Mouse (Mus musculus) heart, embryonic 13.5 days (tissue): ENCODE data around the gene Cacnb4. TPM values are rescaled to one million over a fixed set of nuclear protein-coding genes. Genes with fewer than 3 reads are reported as not detected.

Experiments used
- ATAC-seq: fragments of 200-750 bp; cut with Nextera tagmentation; 2 replicates; pipeline ENCODE4 v1.8.0; 2017; ENCODE audit warnings: moderate TSS enrichment; ENCODE audit not compliant: insufficient number of reproducible peaks, low FRiP score, low TSS enrichment; ENCODE audit errors: extremely low read depth
- H3K27ac ChIP-seq: fragments of 300-500 bp; sonication (generic); replicated peaks from 2 replicates; pipeline ENCODE4 v1.5.1; 2015; ENCODE audit warnings: moderate library complexity, mild to moderate bottlenecking, inconsistent platforms
- H3K27me3 ChIP-seq: fragments of 300-500 bp; sonication (generic); replicated peaks from 2 replicates; pipeline ENCODE4 v1.6.1; 2015; ENCODE audit warnings: mild to moderate bottlenecking, inconsistent platforms
- H3K36me3 ChIP-seq: fragments of 300-500 bp; sonication (generic); 2 replicates; pipeline ENCODE4 v1.6.1; 2015; ENCODE audit warnings: mild to moderate bottlenecking, inconsistent platforms
- H3K4me1 ChIP-seq: fragments of 300-500 bp; sonication (generic); 2 replicates; pipeline ENCODE4 v1.6.1; 2015; ENCODE audit warnings: inconsistent platforms
- H3K4me2 ChIP-seq: fragments of 300-500 bp; sonication (generic); 2 replicates; pipeline ENCODE4 v1.6.1; 2015; ENCODE audit warnings: inconsistent platforms, mild to moderate bottlenecking, moderate library complexity
- H3K4me3 ChIP-seq: fragments of 300-500 bp; sonication (generic); 2 replicates; pipeline ENCODE4 v1.5.1; 2015; ENCODE audit warnings: moderate library complexity, mild to moderate bottlenecking, inconsistent platforms
- H3K9ac ChIP-seq: fragments of 300-500 bp; sonication (generic); 2 replicates; pipeline ENCODE4 v1.6.1; 2015; ENCODE audit warnings: inconsistent platforms, mild to moderate bottlenecking, moderate library complexity
- H3K9me3 ChIP-seq: fragments of 300-500 bp; sonication (generic); 2 replicates; pipeline ENCODE4 v1.6.1; 2016; ENCODE audit warnings: inconsistent platforms
- WGBS: fragments of 180-500 bp; shearing (Covaris S2); methylation state at CpG from one replicate; pipeline ENCODE4 v1.1.7; 2015; ENCODE audit warnings: mixed read lengths; 5-methylcytosine and 5-hydroxymethylcytosine counted together
- polyA plus RNA-seq: library from polyadenylated mRNA; unstranded; fragments of >200 nt; fragmentation: Nextera tagmentation; extraction: Ambion mirVana; gene quantifications from 2 replicates; pipeline ENCODE4 v1.2.1, GENCODE M21; 2015

Gene Cacnb4
- polyA plus RNA-seq, 1 experiment from 2014 or later = 0.41 TPM

- 63% methylated on average over 8 of the region's 8 CpGs for WGBS
- Histone ChIP-seq H3K4me1 (peaks cover 15% of the 10 kb centered on the region), H3K27me3 (no peaks in the 10 kb centered on the region), H3K36me3 (no peaks in the 10 kb centered on the region), H3K27ac (no peak overlapping the region), H3K9me3 (no peaks in the 10 kb centered on the region), H3K9ac (no peak overlapping the region), H3K4me2 (no peak overlapping the region), H3K4me3 (no peak overlapping the region)
- no peak for ATAC-seq
These were observed 182.4 kb downstream of the Cacnb4 start for GRCm38 (mm10) chr2:52494274-52494673.

GRCm38 (mm10) chr2:52492867-52493266 lies 183.8 kb downstream of the Cacnb4 start:
- Histone ChIP-seq H3K36me3 (no peaks in the 10 kb centered on the region), H3K4me2 (peak overlapping the region; percentile 51), H3K27ac (peak overlapping the region; percentile 78), H3K9ac (peak overlapping the region; percentile 52; the same call in 1 of the 2 replicates), H3K4me1 (peaks cover 11% of the 10 kb centered on the region), H3K9me3 (no peaks in the 10 kb centered on the region), H3K27me3 (no peaks in the 10 kb centered on the region), H3K4me3 (no peak overlapping the region)
- no peak for ATAC-seq
- WGBS = 44% methylated on average over 13 of the region's 13 CpGs

- no peak overlapping the region for H3K4me2 ChIP-seq
- no peak overlapping the region for H3K27ac ChIP-seq
- no peak overlapping the region for H3K9ac ChIP-seq
- 75% methylated on average over 1 of the region's 1 CpGs for WGBS
- ATAC-seq = no peak
- no peak overlapping the region for H3K4me3 ChIP-seq
- H3K9me3 ChIP-seq = no peaks in the 10 kb centered on the region
- H3K4me1 ChIP-seq = peaks cover 14% of the 10 kb centered on the region
- H3K36me3 ChIP-seq = no peaks in the 10 kb centered on the region
- H3K27me3 ChIP-seq = no peaks in the 10 kb centered on the region
These were observed 186.8 kb downstream of the Cacnb4 start for GRCm38 (mm10) chr2:52489840-52490239.

GRCm38 (mm10) chr2:52483496-52483895 lies 193.1 kb downstream of the Cacnb4 start:
- Histone ChIP-seq H3K9ac (no peak overlapping the region), H3K27me3 (no peaks in the 10 kb centered on the region), H3K4me3 (no peak overlapping the region), H3K36me3 (no peaks in the 10 kb centered on the region), H3K9me3 (no peaks in the 10 kb centered on the region), H3K4me2 (no peak overlapping the region), H3K27ac (no peak overlapping the region), H3K4me1 (peaks cover 8% of the 10 kb centered on the region)
- ATAC-seq = no peak
- WGBS = 53% methylated on average over 5 of the region's 5 CpGs

- no peak overlapping the region for H3K27ac ChIP-seq
These were observed 196.2 kb downstream of the Cacnb4 start for GRCm38 (mm10) chr2:52480476-52480875.

GRCm38 (mm10) chr2:52478501-52478900 lies 198.1 kb downstream of the Cacnb4 start:
- no peak overlapping the region for H3K4me2 ChIP-seq
- H3K4me3 ChIP-seq = no peak overlapping the region
- H3K27me3 ChIP-seq = no peaks in the 10 kb centered on the region
- WGBS = 92% methylated on average over 5 of the region's 5 CpGs
- ATAC-seq = no peak
- H3K9me3 ChIP-seq = no peaks in the 10 kb centered on the region
- peaks cover 17% of the 10 kb centered on the region for H3K4me1 ChIP-seq
- no peaks in the 10 kb centered on the region for H3K36me3 ChIP-seq
- no peak overlapping the region for H3K9ac ChIP-seq
- no peak overlapping the region for H3K27ac ChIP-seq

More at GRCm38 (mm10) chr2:52480476-52480875, 196.2 kb downstream of the Cacnb4 start:
- no peaks in the 10 kb centered on the region for H3K9me3 ChIP-seq
- 75% methylated on average over 8 of the region's 8 CpGs for WGBS
- H3K4me2 ChIP-seq = no peak overlapping the region
- no peaks in the 10 kb centered on the region for H3K36me3 ChIP-seq
- peaks cover 25% of the 10 kb centered on the region for H3K4me1 ChIP-seq
- no peaks in the 10 kb centered on the region for H3K27me3 ChIP-seq
- ATAC-seq = no peak
- H3K9ac ChIP-seq = no peak overlapping the region
- no peak overlapping the region for H3K4me3 ChIP-seq

GRCm38 (mm10) chr2:52477550-52477907 lies 199.1 kb downstream of the Cacnb4 start:
- 56% methylated on average over 13 of the region's 13 CpGs for WGBS
- no peaks in the 10 kb centered on the region for H3K36me3 ChIP-seq

GRCm38 (mm10) chr2:52476801-52477549 lies 199.7 kb downstream of the Cacnb4 start:
- H3K4me2 ChIP-seq = peak overlapping the region; percentile 43

More at GRCm38 (mm10) chr2:52477550-52477907, 199.1 kb downstream of the Cacnb4 start:
- H3K4me1 ChIP-seq = peaks cover 17% of the 10 kb centered on the region
- H3K4me3 ChIP-seq = peak overlapping the region; percentile 12; the same call in 1 of the 2 replicates
- H3K27ac ChIP-seq = peak overlapping the region; percentile 63
- H3K27me3 ChIP-seq = no peaks in the 10 kb centered on the region
- ATAC-seq = no peak
- peak overlapping the region; percentile 43 for H3K4me2 ChIP-seq
- H3K9me3 ChIP-seq = no peaks in the 10 kb centered on the region
- H3K9ac ChIP-seq = 0 out of 2 replicates have a peak overlapping the region, but pooled peaks have one; percentile 15

GRCm38 (mm10) chr2:52475854-52476253 lies 200.8 kb downstream of the Cacnb4 start:
- no peaks in the 10 kb centered on the region for H3K9me3 ChIP-seq
- no peak overlapping the region for H3K27ac ChIP-seq
- no peaks in the 10 kb centered on the region for H3K36me3 ChIP-seq
- H3K27me3 ChIP-seq = no peaks in the 10 kb centered on the region
- H3K4me2 ChIP-seq = no peak overlapping the region
- 89% methylated on average over 4 of the region's 4 CpGs for WGBS
- no peak overlapping the region for H3K9ac ChIP-seq
- peaks cover 29% of the 10 kb centered on the region for H3K4me1 ChIP-seq
- no peak for ATAC-seq
- H3K4me3 ChIP-seq = no peak overlapping the region

More at GRCm38 (mm10) chr2:52476801-52477549, 199.7 kb downstream of the Cacnb4 start:
- H3K27me3 ChIP-seq = no peaks in the 10 kb centered on the region
- no peaks in the 10 kb centered on the region for H3K9me3 ChIP-seq
- H3K9ac ChIP-seq = 0 out of 2 replicates have a peak overlapping the region, but pooled peaks have one; percentile 15
- peak; percentile 21; the same call in 1 of the 2 replicates for ATAC-seq
- peak overlapping the region; percentile 63 for H3K27ac ChIP-seq
- peaks cover 23% of the 10 kb centered on the region for H3K4me1 ChIP-seq
- H3K4me3 ChIP-seq = 0 out of 2 replicates have a peak overlapping the region, but pooled peaks have one; percentile 12
- H3K36me3 ChIP-seq = no peaks in the 10 kb centered on the region
- 42% methylated on average over 13 of the region's 13 CpGs for WGBS

- Histone ChIP-seq H3K9ac (no peak overlapping the region), H3K4me3 (no peak overlapping the region), H3K4me2 (no peak overlapping the region), H3K27ac (no peak overlapping the region), H3K9me3 (no peaks in the 10 kb centered on the region), H3K36me3 (no peaks in the 10 kb centered on the region), H3K27me3 (no peaks in the 10 kb centered on the region), H3K4me1 (peaks cover 29% of the 10 kb centered on the region)
- 85% methylated on average over 11 of the region's 11 CpGs for WGBS
- no peak for ATAC-seq
These were observed 202.1 kb downstream of the Cacnb4 start for GRCm38 (mm10) chr2:52474570-52474969.

GRCm38 (mm10) chr2:52471545-52472291 lies 204.9 kb downstream of the Cacnb4 start:
- 27% methylated on average over 4 of the region's 4 CpGs for WGBS
- H3K4me3 ChIP-seq = no peak overlapping the region
- no peaks in the 10 kb centered on the region for H3K9me3 ChIP-seq
- H3K9ac ChIP-seq = no peak overlapping the region
- no peak overlapping the region for H3K4me2 ChIP-seq
- H3K36me3 ChIP-seq = no peaks in the 10 kb centered on the region
- peak overlapping the region; percentile 34 for H3K27ac ChIP-seq
- no peaks in the 10 kb centered on the region for H3K27me3 ChIP-seq
- ATAC-seq = no peak
- peaks cover 14% of the 10 kb centered on the region for H3K4me1 ChIP-seq
